29 mouse cellular contexts compared by ENCODE assay signal in the genomic region with DNA sequence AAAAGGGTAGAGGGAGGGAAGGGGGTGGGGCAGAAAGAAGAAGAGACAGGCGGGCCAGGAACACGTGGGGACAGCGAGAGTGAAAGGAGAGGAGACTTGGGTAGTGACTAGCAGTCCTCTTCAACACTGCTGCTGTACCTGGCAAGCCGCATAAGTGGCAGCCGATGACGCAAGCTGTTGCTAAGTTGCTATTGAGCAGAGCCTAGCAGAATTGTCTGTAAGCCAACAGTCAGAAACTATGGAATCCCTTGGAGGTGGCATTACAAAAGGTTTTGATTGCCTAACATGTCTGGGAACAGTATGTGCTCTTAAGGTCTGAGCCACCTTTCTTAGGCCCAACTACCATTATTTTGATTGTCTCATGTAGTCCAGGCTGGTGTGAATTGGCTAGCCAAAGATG. TPM values are rescaled to one million over a fixed set of nuclear protein-coding genes. Genes with fewer than 3 reads are reported as not detected.
DNase-seq lines count a peak whose midpoint lies in the region; ATAC-seq and TF ChIP-seq lines count a peak whose summit lies in the region.
"Had no signal": no experiment of that assay in that cellular context is flagged by ENCODE, and none has a peak within 500 bp of the region (broad histone marks: within the 10 kb centered on the region; RNA-seq: fewer than 3 reads in every experiment).

No protein-coding gene starts in this region.

- no peak overlapping the region for H3K4me3 ChIP-seq in liver, adult 2 months (ENCODE audit: insufficient read depth, low read depth, low read length)
- no peak overlapping the region for H3K4me3 ChIP-seq in liver, embryonic 11.5 days (ENCODE audit: low read depth, low read length)
- no peak overlapping the region for H3K4me3 ChIP-seq in forebrain, postnatal 0 days (ENCODE audit: low read depth, low read length)
- H3K4me3 ChIP-seq: left cerebral cortex, adult 2 months had no signal

- ATAC-seq in liver, embryonic 11.5 days (replicated peaks; ENCODE audit: low FRiP score), result no peak
- ATAC-seq in forebrain, postnatal 0 days, result no peak

- no peak for TF ChIP-seq CTCF in liver, adult 2 months (IDR thresholded peaks at IDR 0.05; ENCODE audit: low read depth, low read length)
- no peak for TF ChIP-seq CTCF in forebrain, postnatal 0 days (IDR thresholded peaks at IDR 0.05; ENCODE audit: low read depth)

- no peak overlapping the region for H3K27ac ChIP-seq in liver, adult 2 months (replicated peaks; ENCODE audit: insufficient read depth, low read depth, low read length)
- no peak overlapping the region for H3K27ac ChIP-seq in liver, embryonic 11.5 days (ENCODE audit: low read depth, low read length)
- no peak overlapping the region for H3K27ac ChIP-seq in forebrain, postnatal 0 days (ENCODE audit: low read depth, low read length)
- H3K27ac ChIP-seq: embryonic facial prominence, embryonic 12.5 days; forebrain, embryonic 12.5 days; heart, embryonic 10.5 days; hindbrain, embryonic 15.5 days; kidney, postnatal 0 days; left cerebral cortex, adult 2 months; limb, embryonic 15.5 days; midbrain, embryonic 12.5 days had no signal

- WGBS in liver, adult 2 months, result 75% methylated on average over 6 of the region's 6 CpGs
- 81% methylated on average over 6 of the region's 6 CpGs for WGBS in liver, embryonic 11.5 days
- 75% methylated on average over 6 of the region's 6 CpGs for WGBS in forebrain, postnatal 0 days

- H3K9me3 ChIP-seq in liver, embryonic 11.5 days (ENCODE audit: control insufficient read depth, low read length), result no peaks in the 10 kb centered on the region
- no peaks in the 10 kb centered on the region for H3K9me3 ChIP-seq in forebrain, postnatal 0 days (ENCODE audit: low read length)
- H3K9me3 ChIP-seq: embryonic facial prominence, embryonic 12.5 days; forebrain, embryonic 12.5 days; G1E; heart, embryonic 10.5 days; hindbrain, embryonic 15.5 days; limb, embryonic 15.5 days; midbrain, embryonic 12.5 days had no signal

- no peak overlapping the region for H3K9ac ChIP-seq in liver, adult 2 months (ENCODE audit: low read depth, low read length)
- H3K9ac ChIP-seq in liver, embryonic 11.5 days (ENCODE audit: low read depth, low read length), result no peak overlapping the region
- H3K9ac ChIP-seq in forebrain, postnatal 0 days, result no peak overlapping the region
- H3K9ac ChIP-seq: embryonic facial prominence, embryonic 12.5 days; forebrain, embryonic 12.5 days; hindbrain, embryonic 15.5 days; limb, embryonic 15.5 days; midbrain, embryonic 12.5 days had no signal

- peak; percentile 43 for DNase-seq in liver, adult 2 months (ENCODE audit: extremely low read depth, low read depth, low spot score)
- DNase-seq in liver, embryonic 11.5 days (ENCODE audit: low spot score), result no peak
- peak; percentile 26 for DNase-seq in 416B (ENCODE audit: low read depth)
- peak; percentile 35 for DNase-seq in adipocyte (ENCODE audit: low spot score)
- peak; percentile 41 for DNase-seq in lung, postnatal 36 days
- no peak for DNase-seq in kidney, postnatal 10 days
- DNase-seq in forebrain, postnatal 0 days, result no peak
- DNase-seq: gastrocnemius, postnatal 36 days; left cerebral cortex, postnatal 4 days; right cerebral cortex, postnatal 4 days; thymus, postnatal 36 days had no signal

- no peaks in the 10 kb centered on the region for H3K27me3 ChIP-seq in liver, adult 2 months (ENCODE audit: control insufficient read depth, insufficient read depth, low read length)
- H3K27me3 ChIP-seq in liver, embryonic 11.5 days (replicated peaks; ENCODE audit: control insufficient read depth, insufficient read depth, low read length), result no peaks in the 10 kb centered on the region
- no peaks in the 10 kb centered on the region for H3K27me3 ChIP-seq in forebrain, postnatal 0 days (ENCODE audit: insufficient read depth, low read length)
- H3K27me3 ChIP-seq: embryonic facial prominence, embryonic 12.5 days; hindbrain, embryonic 15.5 days had no signal

- H3K4me2 ChIP-seq in liver, embryonic 11.5 days, result no peak overlapping the region
- no peak overlapping the region for H3K4me2 ChIP-seq in forebrain, postnatal 0 days (ENCODE audit: low read depth)

- H3K4me1 ChIP-seq in liver, adult 2 months (ENCODE audit: control insufficient read depth, insufficient read depth, low read length), result peaks cover 4% of the 10 kb centered on the region
- H3K4me1 ChIP-seq in liver, embryonic 11.5 days (replicated peaks; ENCODE audit: control insufficient read depth, insufficient read depth, low read length), result peaks cover 11% of the 10 kb centered on the region
- H3K4me1 ChIP-seq in forebrain, postnatal 0 days (ENCODE audit: insufficient read depth), result peaks cover 2% of the 10 kb centered on the region; the same call in 1 of the 2 replicates

- no peak for TF ChIP-seq POLR2A in liver, adult 2 months (IDR thresholded peaks at IDR 0.05; ENCODE audit: extremely low read depth, insufficient read depth, low read length)

- H3K36me3 ChIP-seq in liver, adult 2 months (ENCODE audit: control insufficient read depth, insufficient read depth, low read length), result no peaks in the 10 kb centered on the region
- peaks cover 15% of the 10 kb centered on the region for H3K36me3 ChIP-seq in liver, embryonic 11.5 days (ENCODE audit: control insufficient read depth, insufficient read depth, low read length)
- H3K36me3 ChIP-seq in forebrain, postnatal 0 days (ENCODE audit: insufficient read depth), result peaks cover 13% of the 10 kb centered on the region

- H3K79me2 ChIP-seq in liver, adult 2 months (ENCODE audit: control insufficient read depth, insufficient read depth, low read length), result peaks cover 8% of the 10 kb centered on the region; the same call in 1 of the 2 replicates

RNA-seq across cellular contexts. Expression of a gene that starts 1.4 kb away (rescaled TPM):
- 7.7 and 10.7 TPM in 2 replicates for total RNA-seq in liver, adult 2 months (2014; rRNA removed)
- 16.4 and 23.7 TPM in 2 replicates for polyA plus RNA-seq in liver, adult 2 months (2012; rRNA removed)
- polyA plus RNA-seq in liver, embryonic 11.5 days (2014; fragmentation: Nextera tagmentation; extraction: Ambion mirVana), result 32.7 and 42.2 TPM in 2 replicates
- total RNA-seq in forebrain, postnatal 0 days (2014; rRNA removed), result 20.2 and 29.5 TPM in 2 replicates
- polyA plus RNA-seq in forebrain, postnatal 0 days (2015; fragmentation: Nextera tagmentation; extraction: Ambion mirVana), result 19.5 and 20.4 TPM in 2 replicates

RNA-seq across cellular contexts. Expression of a gene that starts 15.2 kb away (rescaled TPM):
- total RNA-seq in liver, adult 2 months (2014; rRNA removed), result not detected in 2 replicates
- polyA plus RNA-seq in liver, adult 2 months (2012; rRNA removed), result not detected in 2 replicates
- polyA plus RNA-seq in liver, embryonic 11.5 days (2014; fragmentation: Nextera tagmentation; extraction: Ambion mirVana), result not detected in 2 replicates
- not detected in 2 replicates for total RNA-seq in forebrain, postnatal 0 days (2014; rRNA removed)
- polyA plus RNA-seq in forebrain, postnatal 0 days (2015; fragmentation: Nextera tagmentation; extraction: Ambion mirVana), result not detected in 2 replicates
- total RNA-seq: CH12.LX; gastrocnemius, adult 18-20 months; gastrocnemius, postnatal 36 days; hematopoietic stem cell, adult 5-6 weeks; left cerebral cortex, adult 2 months; left cerebral cortex, postnatal 4 days had no signal
- polyA plus RNA-seq: embryonic facial prominence, embryonic 12.5 days; forebrain, embryonic 12.5 days; G1E; heart, embryonic 10.5 days; heart, embryonic 16.5 days; hindbrain, embryonic 15.5 days; intestine, embryonic 14.5 days; kidney, postnatal 0 days; limb, embryonic 15.5 days; liver, embryonic 16.5 days; midbrain, embryonic 12.5 days; neural tube, embryonic 14.5 days; stomach, embryonic 14.5 days had no signal

RNA-seq across cellular contexts. Expression of a gene that starts 18.5 kb away (rescaled TPM):
- total RNA-seq in liver, adult 2 months (2014; rRNA removed), result not detected in 2 replicates
- polyA plus RNA-seq in liver, adult 2 months (2012; rRNA removed), result not detected in 2 replicates
- 0.40 TPM in 1 of 2 replicates, not detected in the other for polyA plus RNA-seq in liver, embryonic 11.5 days (2014; fragmentation: Nextera tagmentation; extraction: Ambion mirVana)
- total RNA-seq in forebrain, postnatal 0 days (2014; rRNA removed), result not detected in 2 replicates
- polyA plus RNA-seq in forebrain, postnatal 0 days (2015; fragmentation: Nextera tagmentation; extraction: Ambion mirVana), result 0.18 TPM in 1 of 2 replicates, not detected in the other
- total RNA-seq: CH12.LX; G1E; gastrocnemius, adult 18-20 months; gastrocnemius, postnatal 36 days; hematopoietic stem cell, adult 5-6 weeks; layer of hippocampus, postnatal 10 days had no signal
- polyA plus RNA-seq: embryonic facial prominence, embryonic 12.5 days; G1E; heart, embryonic 16.5 days; kidney, postnatal 0 days; limb, embryonic 15.5 days; liver, embryonic 16.5 days; midbrain, embryonic 12.5 days; neural tube, embryonic 14.5 days; stomach, embryonic 14.5 days had no signal

RNA-seq across cellular contexts. Expression of a gene that starts 26.0 kb away (rescaled TPM):
- 0.92 and 2.0 TPM in 2 replicates for total RNA-seq in liver, adult 2 months (2014; rRNA removed)
- 5.7 and 6.0 TPM in 2 replicates for polyA plus RNA-seq in liver, adult 2 months (2012; rRNA removed)
- 18.0 and 19.7 TPM in 2 replicates for polyA plus RNA-seq in liver, embryonic 11.5 days (2014; fragmentation: Nextera tagmentation; extraction: Ambion mirVana)
- total RNA-seq in forebrain, postnatal 0 days (2014; rRNA removed), result 6.0 and 9.9 TPM in 2 replicates
- polyA plus RNA-seq in forebrain, postnatal 0 days (2015; fragmentation: Nextera tagmentation; extraction: Ambion mirVana), result 6.0 and 8.1 TPM in 2 replicates

Comparison
In these comparisons a context has a peak if more than half of its experiments do, and no peak if none do; other contexts are left out.
1. DNase-seq: peak in liver, adult 2 months (single experiment), 416B (single experiment), adipocyte (single experiment) and lung, postnatal 36 days (single experiment); none in liver, embryonic 11.5 days (single experiment), kidney, postnatal 10 days (single experiment) and forebrain, postnatal 0 days (single experiment).